Mouse (Mus musculus) adipocyte (in vitro differentiated cells): ENCODE measurements around the gene Arhgap24.
A peak's percentile ranks its signal among the peaks of the same experiment; 100 is the strongest.

ENCODE experiments used
- DNase-seq: peaks from one replicate; pipeline ENCODE4 v3.0.0-alpha.2; 2016; ENCODE audit warnings: low spot score

Gene Arhgap24

DNA sequence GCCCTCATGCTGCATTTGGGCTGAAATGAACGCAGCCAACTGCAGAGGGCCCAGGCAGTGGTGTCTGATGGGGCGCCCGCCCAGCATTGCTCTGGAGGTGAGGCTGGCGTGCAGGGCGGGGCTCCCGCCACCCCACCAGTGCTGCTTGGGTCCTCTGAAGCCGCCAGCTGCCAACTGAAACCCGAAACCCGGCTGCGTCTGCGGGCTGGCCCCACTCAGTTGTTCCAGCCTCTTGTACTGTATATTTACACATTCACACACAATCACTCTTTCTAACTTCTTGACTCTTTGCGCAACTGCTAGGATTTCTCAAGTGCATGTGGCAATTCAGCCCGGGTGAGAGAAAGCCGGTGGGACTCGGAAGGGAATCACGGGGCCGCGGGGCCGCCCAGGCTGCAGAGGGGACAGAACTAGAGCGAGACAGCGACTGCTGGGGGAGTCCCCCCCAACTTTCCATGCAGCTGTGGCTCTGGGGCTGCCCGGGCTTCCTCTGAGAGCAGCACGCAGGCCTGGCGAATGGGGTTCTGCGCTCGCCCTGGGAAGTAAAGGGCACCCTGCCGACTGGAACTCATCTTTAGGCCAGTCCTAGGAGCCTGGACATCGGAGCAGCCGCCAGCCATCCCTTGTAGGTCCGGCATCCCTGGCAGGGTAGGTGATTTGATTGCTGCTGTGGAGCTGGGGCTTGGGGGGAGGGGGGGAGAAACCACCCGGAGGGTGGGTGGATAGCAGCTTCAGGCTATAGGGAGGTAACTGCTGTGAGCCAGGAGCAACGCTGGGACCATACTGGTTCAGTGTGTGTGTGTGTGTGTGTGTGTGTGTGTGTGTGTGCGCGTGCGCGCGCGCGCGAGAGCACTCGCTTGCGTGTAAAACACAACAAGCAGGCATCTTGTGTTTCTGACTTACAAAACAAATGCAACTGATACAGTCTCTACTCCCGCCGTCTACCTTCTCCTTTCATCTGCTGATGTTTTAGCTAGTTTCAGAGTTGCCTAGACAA lies at the start of gene Arhgap24:
Arhgap24 (plus strand) TSS at position 177 of the 997 bp plus-strand sequence.
- peak; percentile 90 for DNase-seq

DNA sequence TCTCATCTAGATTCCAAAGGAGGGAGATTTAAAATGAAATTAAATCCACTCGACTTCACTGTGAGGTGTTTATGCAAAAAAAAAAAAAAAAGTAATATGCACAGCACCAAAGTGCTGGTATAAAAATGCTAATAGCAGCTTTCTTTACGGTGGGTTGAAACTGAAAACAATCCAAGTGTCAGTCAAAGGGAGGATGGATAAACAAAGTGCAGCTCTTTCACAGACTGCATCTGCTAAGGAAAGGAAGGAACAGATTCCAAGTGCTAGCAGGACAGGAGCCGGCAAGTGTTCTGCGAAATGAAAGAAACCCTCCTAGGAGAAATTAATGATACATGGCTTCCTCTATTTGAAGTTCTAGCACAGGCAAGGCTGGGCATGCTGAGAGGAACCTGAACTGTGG lies 47.0 kb upstream of the Arhgap24 start:
- DNase-seq = no peak

DNA sequence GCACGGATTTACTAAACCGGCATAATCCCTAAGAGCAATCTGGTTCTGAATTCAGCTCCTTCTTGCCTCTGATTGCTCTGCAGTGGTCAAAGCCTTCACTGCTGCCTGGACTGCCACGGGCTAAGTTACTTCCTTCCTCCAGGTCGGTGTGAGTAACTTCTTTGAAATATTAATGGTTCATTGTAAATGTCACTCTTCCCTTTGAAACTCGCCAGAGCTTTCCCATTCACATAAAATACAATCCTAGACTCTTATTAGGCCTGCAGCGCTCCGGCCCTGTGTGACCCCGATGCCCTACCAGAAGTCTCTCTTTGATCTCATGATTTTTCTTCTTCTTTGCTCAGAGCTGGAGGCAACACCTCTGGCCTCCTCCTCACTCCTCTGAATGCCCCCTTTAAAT lies 44.6 kb upstream of the Arhgap24 start:
- DNase-seq = no peak

DNA sequence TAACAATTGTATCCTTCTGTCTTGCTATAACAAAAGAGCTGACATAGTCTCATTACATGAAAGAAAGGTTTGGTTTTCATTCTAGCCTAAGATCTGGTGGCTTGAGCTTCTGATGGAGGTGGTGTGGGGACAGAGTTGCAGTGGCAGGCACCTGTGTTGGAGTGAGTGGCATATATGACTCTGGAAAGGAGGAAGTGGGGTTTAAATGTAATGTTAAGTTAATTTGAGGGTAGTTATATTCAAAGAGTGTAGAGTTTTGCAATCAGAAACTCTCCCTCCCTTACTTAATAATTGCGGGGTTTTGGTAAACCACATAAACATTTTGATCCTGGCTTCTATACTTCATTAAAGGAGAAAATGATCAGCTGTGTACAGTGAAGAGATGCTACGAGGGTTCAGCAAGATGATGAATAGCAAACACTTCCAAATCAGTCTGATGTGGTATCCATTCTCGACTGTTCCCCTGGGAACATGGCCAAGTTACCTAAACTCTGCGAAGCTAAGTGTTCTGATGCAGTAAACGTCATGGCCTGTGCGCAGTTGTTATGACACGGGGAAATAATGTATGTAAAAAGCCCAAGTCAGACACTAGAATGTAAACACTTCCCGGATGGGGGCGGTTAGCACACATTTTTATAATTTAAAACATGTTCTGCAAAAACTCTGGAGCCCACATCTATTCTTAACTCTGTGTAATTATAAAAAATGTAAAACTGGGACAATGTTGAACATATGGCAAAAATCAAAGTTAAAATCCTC lies 41.9 kb upstream of the Arhgap24 start:
- no peak for DNase-seq

GRCm38 (mm10) chr5:102447436-102447835 lies 33.8 kb upstream of the Arhgap24 start:
- DNase-seq = no peak

- no peak for DNase-seq
These were observed 30.3 kb upstream of the Arhgap24 start for GRCm38 (mm10) chr5:102450897-102451296.

DNA sequence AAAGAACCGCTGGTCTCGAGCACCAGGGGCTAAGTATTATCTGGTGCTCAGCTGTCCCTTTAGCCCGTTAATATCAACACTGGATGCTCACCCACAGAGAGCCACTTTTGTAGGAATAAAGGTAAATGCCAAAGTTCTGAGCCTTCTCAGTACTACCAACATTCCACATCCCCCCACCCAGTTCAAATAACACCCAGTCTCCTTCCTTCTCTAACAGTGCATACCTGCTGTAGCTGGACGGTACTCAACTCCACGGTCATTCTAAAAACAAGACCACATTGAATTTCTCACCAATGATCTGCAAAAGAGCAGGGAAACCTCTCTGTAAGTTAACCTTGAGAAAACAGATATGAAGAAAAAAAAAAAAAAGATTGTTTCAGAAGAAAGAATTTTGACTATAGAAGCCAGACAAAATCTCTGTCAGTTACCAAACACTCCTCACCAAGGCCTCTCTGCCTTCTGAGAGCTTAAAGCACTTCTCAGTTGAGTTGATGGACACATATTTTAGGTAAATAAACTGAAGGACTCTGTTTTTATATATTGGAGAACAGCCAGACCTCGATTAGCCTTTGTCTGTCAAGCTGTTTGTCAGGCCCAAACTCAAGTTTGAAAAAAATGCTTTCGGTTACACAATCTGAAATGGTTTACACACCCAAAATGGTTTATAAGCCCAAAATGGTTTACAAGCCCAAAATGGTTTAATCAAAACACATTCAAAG lies 29.0 kb upstream of the Arhgap24 start:
- DNase-seq = peak; percentile 45

- DNase-seq = no peak
These were observed 27.9 kb upstream of the Arhgap24 start for GRCm38 (mm10) chr5:102453324-102453723.

- DNase-seq = no peak
These were observed 25.9 kb upstream of the Arhgap24 start for GRCm38 (mm10) chr5:102455247-102455646.

- DNase-seq = no peak
These were observed 20.6 kb upstream of the Arhgap24 start for GRCm38 (mm10) chr5:102460452-102461197.

- peak; percentile 87 for DNase-seq
These were observed 18.2 kb upstream of the Arhgap24 start for GRCm38 (mm10) chr5:102462948-102463347.

- no peak for DNase-seq
These were observed 15.8 kb upstream of the Arhgap24 start for GRCm38 (mm10) chr5:102465372-102465771.

GRCm38 (mm10) chr5:102468292-102468691 lies 12.9 kb upstream of the Arhgap24 start:
- DNase-seq = no peak

DNA sequence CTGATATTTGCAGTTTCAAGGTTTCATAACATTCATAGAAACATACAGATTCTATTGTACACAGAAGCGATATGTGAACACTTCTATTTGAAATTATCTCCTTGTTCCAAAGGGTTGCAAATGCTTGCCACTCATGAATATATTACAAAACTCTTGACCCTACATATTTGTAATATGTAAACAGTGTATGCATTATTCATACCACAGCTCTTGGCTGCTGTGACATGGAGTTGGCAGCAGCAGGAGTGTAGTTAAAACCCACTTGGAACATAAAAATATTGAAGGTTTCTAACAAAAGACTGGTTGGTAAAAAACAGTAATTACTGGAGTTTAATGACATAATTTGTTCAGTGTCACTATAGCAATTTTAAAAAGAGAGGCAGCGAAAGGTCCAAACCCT lies 10.9 kb upstream of the Arhgap24 start:
- DNase-seq = no peak

- no peak for DNase-seq
These were observed 3.1 kb upstream of the Arhgap24 start for GRCm38 (mm10) chr5:102478076-102478475.

GRCm38 (mm10) chr5:102483285-102483975 lies 2.2 kb downstream of the Arhgap24 start:
- no peak for DNase-seq

DNA sequence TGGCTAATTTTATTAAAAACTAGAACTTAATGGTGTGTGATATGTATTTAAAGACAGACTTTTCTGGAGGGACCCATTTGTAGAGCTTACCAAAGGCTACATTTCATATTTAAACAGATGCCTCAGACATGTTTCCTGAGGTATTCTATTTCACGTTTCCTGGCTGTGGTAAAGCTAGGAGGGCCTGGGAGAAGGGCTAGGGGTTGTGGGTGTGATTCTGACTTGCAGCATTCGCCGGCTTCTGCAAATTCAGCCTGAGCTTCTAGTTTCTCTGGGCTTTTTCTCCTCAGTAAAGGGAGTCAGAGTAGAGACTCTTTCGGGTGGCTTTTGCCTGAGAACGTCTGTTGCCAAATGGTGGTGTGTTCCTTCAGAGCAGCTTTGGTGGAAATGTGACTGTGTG lies 10.4 kb downstream of the Arhgap24 start:
- no peak for DNase-seq

DNA sequence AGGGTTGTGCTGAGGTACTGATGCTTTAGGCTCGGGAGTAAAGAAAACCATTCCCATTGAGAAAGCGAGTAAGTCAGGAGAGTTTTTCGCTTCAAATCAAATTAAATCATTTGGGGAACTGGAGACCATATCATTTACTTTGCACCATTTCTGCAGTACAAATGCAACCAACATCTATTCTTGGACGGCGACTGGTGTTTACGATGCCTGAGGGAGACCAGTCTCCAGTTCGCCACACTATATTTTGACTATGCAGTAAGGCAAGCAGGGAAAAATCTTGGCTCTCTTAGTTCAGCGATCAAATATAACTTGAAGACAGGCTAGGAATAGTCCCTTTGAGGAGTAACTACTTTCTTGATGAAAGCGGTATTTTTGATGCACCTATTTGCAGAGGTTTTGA lies 11.0 kb downstream of the Arhgap24 start:
- no peak for DNase-seq

- DNase-seq = no peak
These were observed 13.6 kb downstream of the Arhgap24 start for GRCm38 (mm10) chr5:102494827-102495226.

DNA sequence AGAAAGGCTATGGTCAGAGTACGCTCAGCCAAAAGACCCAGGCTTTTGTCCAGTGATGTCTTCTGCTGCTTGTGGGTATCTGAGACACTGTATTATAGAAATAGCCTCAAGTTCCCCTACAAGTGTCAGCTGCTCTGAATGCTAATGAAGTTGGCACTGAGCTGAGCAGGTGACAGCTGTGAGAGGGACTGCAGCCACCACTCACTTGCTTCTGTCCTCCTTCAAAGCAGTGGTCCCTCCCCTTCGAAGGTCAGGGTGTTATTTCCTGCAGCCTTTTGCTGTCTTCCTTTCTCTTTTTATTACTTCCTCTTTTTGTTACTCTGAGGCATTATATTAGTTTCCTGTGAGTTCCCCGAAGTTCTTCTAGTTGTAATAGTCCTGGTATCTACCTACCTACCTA lies 16.0 kb downstream of the Arhgap24 start:
- DNase-seq = no peak

DNA sequence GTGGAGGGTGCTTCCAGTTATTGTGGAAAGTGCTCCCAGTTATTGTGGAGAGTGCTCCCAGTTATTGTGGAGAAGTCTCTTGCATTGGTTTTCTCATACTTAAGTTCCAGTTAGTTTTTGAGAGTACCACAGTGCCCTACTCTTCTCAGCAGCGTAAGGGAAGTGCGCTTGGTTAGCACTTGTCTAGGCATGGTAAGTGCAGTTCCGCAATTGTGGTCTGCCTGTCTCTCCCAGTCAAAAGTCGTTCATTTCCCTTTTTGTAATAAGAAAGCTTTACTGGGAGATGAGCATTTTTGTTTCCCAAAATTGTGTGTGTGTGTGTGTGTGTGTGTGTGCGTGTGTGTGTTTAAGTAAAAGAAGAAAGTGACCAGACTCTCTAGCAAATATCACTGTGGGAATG lies 17.6 kb downstream of the Arhgap24 start:
- DNase-seq = no peak
